Mouse (Mus musculus): Measurements from ENCODE around the gene Abca3.

Abca3 gene

GRCm38 (mm10) chr17:24351760-24352357, at the start of gene Abca3:
TSS of gene Abca3 (plus strand) at chr17:24351950.
- DNase-seq: peak; percentile 98

- peak; percentile 77 to 82 for DNase-seq
These were observed 44.2 kb upstream of the Abca3 start for GRCm38 (mm10) chr17:24307500-24307899.

GRCm38 (mm10) chr17:24320826-24321225, 30.9 kb upstream of the Abca3 start:
- DNase-seq: no peak

GRCm38 (mm10) chr17:24325051-24325450, 26.7 kb upstream of the Abca3 start:
- no peak for DNase-seq

GRCm38 (mm10) chr17:24327656-24328055, 24.1 kb upstream of the Abca3 start:
- no peak for DNase-seq

GRCm38 (mm10) chr17:24344672-24345071, 7.1 kb upstream of the Abca3 start:
- no peak for DNase-seq

- no peak for DNase-seq
These were observed 4.9 kb upstream of the Abca3 start for GRCm38 (mm10) chr17:24346831-24347230.

- no peak for DNase-seq
These were observed 2.6 kb upstream of the Abca3 start for GRCm38 (mm10) chr17:24349176-24349575.

- DNase-seq: peak; percentile 48 to 55
These were observed 607 bp upstream of the Abca3 start, which contains the start of gene Abca17 for GRCm38 (mm10) chr17:24350926-24351759. TSS of gene Abca17 (minus strand) at chr17:24351068.

- DNase-seq: peak in 1 of 2 experiments; percentile 15
These were observed 832 bp downstream of the Abca3 start for GRCm38 (mm10) chr17:24352370-24353194.

- DNase-seq: no peak
These were observed 2.2 kb downstream of the Abca3 start for GRCm38 (mm10) chr17:24353960-24354359.

- DNase-seq: no peak
These were observed 3.5 kb downstream of the Abca3 start for GRCm38 (mm10) chr17:24355284-24355683.

GRCm38 (mm10) chr17:24359006-24359405, 7.3 kb downstream of the Abca3 start:
- DNase-seq: no peak

- DNase-seq: no peak
These were observed 8.2 kb downstream of the Abca3 start for GRCm38 (mm10) chr17:24359903-24360302.

GRCm38 (mm10) chr17:24360841-24361240, 9.1 kb downstream of the Abca3 start:
- DNase-seq: no peak

- DNase-seq: no peak
These were observed 9.5 kb downstream of the Abca3 start for GRCm38 (mm10) chr17:24361291-24361690.

- DNase-seq: no peak
These were observed 10.8 kb downstream of the Abca3 start for GRCm38 (mm10) chr17:24362527-24362926.

GRCm38 (mm10) chr17:24364461-24364860, 12.7 kb downstream of the Abca3 start:
- DNase-seq: peak; percentile 54 to 59

GRCm38 (mm10) chr17:24365863-24366262, 14.1 kb downstream of the Abca3 start:
- DNase-seq: no peak

- DNase-seq: no peak
These were observed 23.5 kb downstream of the Abca3 start for GRCm38 (mm10) chr17:24375094-24375712.

GRCm38 (mm10) chr17:24375886-24376285, 24.1 kb downstream of the Abca3 start:
- no peak for DNase-seq

- DNase-seq: no peak
These were observed 26.7 kb downstream of the Abca3 start for GRCm38 (mm10) chr17:24378496-24378895.

- DNase-seq: no peak
These were observed 32.0 kb downstream of the Abca3 start for GRCm38 (mm10) chr17:24383789-24384188.

Measured in cerebellum, postnatal 10 days (tissue).